Mouse (Mus musculus): Measurements from ENCODE around the gene Fbxo3. TPM values are rescaled to one million over a fixed set of nuclear protein-coding genes. Genes with fewer than 3 reads are reported as not detected.
"Not testable (repeated sequence)": the region's sequence is repeated elsewhere in the genome, so short reads cannot be mapped to it uniquely, and the experiment has no call there.

Gene Fbxo3
- total RNA-seq, 2 experiments from 2014 or later: 47.4 to 48.9 TPM

DNA sequence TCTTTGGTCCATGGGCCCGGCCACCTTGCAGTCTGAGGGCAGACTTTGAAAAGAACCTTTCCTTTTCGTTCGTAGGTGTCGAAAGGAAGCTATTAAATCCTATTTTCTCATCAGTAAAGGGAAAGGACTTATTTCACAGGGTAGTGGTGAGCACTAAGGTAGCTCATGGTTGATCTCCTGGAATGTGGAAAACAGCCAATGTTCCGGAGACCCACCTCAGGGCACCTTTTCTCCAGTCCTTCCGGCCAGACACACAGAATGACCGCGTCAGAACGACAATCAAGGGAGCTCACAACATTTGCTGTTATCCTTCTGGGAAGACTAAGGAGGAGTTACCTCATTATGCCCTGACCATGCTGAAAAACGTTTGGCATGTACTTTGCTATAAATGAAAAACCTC, 68.7 kb downstream of the Fbxo3 start:
- DNase-seq: no peak

DNA sequence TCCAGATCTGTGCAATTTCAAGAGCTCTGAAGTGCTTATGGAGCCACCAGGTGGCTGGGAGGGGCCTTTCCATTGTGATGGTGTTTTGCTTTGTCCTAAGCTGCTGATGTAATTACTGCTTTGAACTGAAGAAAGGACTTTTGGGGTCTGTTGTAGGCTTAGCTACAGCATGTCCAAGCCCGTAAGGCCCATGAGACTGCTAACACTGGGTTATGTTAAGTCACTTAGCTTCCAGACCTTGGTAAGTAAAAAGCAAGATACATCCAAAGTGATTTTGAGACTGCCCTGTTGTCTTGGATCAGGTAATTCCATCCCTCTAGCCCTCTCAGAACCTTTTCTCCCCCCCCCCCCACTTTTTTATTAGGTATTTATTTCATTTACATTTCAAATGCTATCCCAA, 69.3 kb downstream of the Fbxo3 start:
- DNase-seq: not testable (repeated sequence)

DNA sequence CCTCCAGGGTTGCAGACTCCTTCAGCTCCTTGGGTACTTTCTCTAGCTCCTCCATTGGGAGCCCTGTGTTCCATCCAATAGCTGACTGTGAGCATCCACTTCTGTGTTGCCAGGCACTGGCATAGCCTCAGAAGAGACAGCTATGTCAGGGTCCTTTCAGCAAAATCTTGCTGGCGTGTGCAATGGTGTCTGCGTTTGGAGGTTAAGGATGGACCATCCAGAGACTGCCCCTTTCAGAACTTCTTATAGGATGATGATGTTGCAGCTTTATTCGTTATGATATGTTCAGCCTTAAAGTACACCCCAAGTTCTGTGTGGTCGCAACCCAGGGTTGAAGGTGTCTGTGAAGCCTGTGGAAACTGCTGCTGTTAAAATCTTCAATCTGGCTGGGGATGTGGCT, 69.9 kb downstream of the Fbxo3 start:
- DNase-seq: not testable (repeated sequence)

DNA sequence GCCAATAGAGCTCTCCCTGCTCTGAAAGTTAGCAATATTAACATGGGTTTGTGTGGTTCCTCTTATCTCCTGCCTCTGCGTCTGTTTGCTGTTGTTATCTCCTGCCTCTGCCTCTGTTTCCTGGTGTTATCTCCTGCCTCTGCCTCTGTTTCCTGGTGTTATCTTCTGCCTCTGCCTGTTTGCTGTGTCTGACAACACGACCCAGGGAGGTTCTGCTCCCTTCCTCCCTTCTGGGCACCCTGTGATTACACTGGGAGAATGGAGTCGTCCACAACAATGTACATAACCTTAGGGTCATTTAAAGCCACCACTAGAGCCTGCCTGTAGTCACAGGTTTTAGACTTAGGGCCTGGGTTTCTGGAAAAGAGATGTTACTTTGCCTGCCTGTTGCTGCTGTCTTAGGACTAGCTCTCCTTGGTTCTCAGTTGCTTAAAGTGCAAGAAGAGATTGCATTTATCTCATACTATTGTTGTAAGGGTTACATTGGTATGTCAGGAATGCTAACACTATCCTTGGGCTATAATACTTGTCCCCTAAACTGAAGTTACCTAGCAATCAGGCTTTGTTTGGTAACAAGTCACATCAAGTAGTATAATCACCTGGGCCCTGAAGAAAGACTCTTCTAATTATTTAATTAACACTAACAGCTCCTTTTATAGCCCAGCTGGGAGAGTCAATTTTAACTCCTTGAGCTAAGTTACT, 71.2 kb downstream of the Fbxo3 start:
- no peak for DNase-seq

DNA sequence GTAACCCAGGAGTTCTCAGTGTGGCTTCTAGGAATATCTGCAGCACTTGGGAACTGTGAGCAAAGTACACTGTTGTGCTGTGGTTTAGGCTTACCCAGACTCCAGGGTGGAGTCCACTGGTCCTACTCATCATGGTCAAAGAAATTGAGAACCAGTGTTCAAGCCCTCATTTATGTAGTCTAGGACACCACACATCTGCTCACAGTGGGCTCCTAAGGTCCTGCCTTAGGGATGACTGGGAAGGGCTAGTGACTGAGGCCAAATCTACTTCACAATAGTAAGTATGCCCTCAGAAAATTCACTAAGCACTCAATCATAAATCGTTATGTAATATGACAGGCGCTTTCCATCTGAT, 71.7 kb downstream of the Fbxo3 start:
- DNase-seq: no peak

DNA sequence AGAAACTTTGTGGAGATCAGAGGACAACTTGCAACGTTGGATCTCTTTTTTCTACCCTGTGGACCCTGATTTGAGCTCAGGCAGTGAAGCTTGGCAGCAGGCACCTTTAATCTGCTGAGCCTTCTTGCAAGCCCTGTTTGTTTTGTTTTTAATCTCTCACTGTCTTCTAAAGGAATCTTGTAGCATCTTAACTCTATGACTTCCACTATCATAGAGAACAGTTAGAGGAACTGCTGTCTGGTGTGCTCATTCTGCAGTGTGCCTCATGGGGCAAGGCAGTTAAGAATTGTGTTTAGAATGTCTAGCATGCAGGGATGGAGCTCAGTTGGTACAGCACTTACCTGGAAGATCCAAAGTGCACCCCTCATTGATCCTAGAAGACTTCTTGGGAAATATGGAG, 72.4 kb downstream of the Fbxo3 start:
- DNase-seq: no peak

DNA sequence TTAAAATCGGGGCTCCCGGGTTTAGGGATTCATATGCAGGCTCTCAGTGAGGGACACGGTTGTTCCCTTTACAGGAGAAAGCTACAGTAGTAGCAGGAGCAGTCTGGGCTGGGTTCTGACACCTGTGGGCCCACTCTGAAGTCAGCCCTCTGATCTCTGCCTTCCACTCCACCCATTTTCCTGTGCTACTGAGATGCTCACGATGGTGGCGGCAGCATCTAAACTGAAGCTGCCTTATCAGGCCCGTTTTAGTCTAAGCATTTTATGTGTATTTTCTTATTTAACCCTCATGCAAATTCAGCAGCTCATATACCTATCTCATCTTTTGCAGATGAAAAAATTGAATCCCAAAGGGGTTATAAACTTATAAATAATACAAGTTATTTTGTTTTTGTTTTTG, 77.3 kb downstream of the Fbxo3 start:
- DNase-seq: no peak

DNA sequence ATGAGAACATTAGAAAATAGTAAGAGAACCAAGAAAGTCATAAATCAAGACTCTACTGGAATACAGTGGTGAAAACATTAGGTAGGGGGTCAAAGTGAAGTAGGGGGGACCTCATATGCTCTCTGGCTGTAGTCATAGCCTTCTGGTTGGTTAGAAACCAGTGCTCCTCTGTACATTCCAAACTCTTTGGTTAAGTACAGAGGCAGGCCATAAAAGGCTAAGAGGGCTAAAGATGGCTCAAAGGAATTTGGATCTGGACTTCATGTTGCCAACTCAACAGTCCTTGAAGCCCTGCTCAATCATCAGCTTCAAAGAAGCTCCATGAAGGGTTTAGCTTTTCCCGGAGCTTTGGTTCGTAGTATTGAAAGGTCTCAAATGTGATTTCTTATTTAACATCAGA, 81.5 kb downstream of the Fbxo3 start:
- not testable (repeated sequence) for DNase-seq

DNA sequence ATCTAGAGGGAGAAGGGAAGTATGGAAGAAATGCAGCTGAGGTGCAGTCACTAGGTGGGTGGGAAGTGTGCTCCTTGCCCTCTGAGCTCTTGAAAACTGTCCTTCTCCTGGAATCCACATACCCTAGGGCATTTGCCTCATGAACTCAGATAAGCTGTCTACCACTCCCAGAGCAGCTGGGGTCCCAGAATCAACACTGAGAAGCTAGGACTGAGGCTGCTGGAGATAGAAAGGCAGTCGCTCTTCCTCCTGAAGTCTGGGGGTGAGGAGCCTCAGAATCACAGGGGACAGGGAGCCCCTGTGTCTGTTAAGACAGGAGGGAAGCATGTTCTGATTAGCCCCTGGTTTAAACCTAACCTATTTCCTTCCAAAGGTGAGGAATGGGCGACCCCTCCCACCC, 82.0 kb downstream of the Fbxo3 start:
- no peak for DNase-seq

DNA sequence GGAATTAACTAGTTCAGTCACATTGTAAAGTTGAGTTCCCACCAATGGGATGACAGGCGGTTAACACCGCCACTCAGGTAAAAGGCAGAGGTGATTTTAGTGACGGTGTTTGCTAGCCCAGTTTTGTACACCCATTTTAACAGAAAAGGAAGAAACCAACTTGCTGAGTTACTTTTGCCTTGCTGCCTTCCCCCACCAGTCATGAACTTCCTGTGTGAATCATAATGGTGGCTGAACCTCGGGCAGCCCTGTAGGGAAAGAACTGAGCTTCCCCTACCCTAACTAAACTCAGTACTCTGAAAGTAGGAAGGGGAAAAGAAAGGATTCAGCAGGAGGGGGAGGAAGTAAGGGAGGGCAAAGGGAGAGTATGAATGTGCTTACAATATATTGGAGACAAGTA, 82.5 kb downstream of the Fbxo3 start:
- no peak for DNase-seq

DNA sequence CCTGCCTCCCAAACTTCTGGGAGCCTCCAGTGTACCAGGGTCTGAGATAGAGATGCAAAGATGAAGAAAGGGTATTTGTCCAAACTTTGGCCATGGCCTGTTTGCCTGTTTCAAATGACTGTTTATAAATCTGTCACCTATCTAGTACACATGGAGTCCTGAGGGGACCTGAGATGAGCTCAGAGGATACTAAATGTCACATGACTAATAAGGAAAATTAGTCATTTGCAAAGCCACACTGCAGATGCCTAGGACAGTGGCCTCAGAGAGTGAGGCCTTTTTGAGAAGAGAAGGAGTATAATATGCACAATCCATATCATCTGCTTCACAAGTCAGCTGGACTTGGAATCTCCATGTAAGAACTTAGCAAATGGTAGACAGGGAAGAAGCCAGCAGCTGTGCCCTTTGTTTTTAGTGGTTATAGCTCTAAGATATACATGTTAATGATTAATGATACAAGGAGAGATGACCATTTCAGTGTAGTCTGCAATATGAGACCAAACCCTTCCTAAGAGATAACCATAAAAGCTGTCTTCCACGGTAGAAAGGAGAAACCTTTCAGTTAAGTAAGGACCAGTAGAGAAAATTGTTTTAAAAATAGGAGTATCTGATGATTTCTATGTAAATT, 83.8 kb downstream of the Fbxo3 start:
- not testable (repeated sequence) for DNase-seq

Other genes with a start within 250 kb of the Fbxo3 start
- gene Caprin1, start 230.1 kb upstream of the Fbxo3 start, total RNA-seq (2021): 100 to 1,000 TPM; 201 to 202 TPM
- gene Lmo2, start 69.7 kb upstream of the Fbxo3 start, total RNA-seq (2021): 10 to 100 TPM; 21.6 to 26.0 TPM
- gene 4931422A03Rik, start 640 bp downstream of the Fbxo3 start, total RNA-seq (2021): not detected
- under 1 TPM in 1 of 2 experiments, not detected in 1; 0.51 TPM for gene Gm10912, start 38.1 kb downstream of the Fbxo3 start, total RNA-seq (2021)
- not detected for gene Gm10799, start 40.8 kb downstream of the Fbxo3 start, total RNA-seq (2021)
- 1 to 10 TPM; 2.9 to 3.7 TPM for gene Cd59b, start 42.1 kb downstream of the Fbxo3 start, total RNA-seq (2021)
- 10 to 100 TPM; 46.8 to 57.9 TPM for gene Cd59a, start 68.1 kb downstream of the Fbxo3 start, total RNA-seq (2021)
- gene A930018P22Rik, start 95.0 kb downstream of the Fbxo3 start, total RNA-seq (2021): under 1 TPM in 1 of 2 experiments, not detected in 1; 0.89 TPM

All from heart, adult 18-20 months (tissue).